Mouse (Mus musculus) embryonic facial prominence, embryonic 10.5 days (tissue): ENCODE data around the gene Begain. TPM values are rescaled to one million over a fixed set of nuclear protein-coding genes. Genes with fewer than 3 reads are reported as not detected.
A peak's percentile ranks its signal among the peaks of the same experiment; 100 is the strongest.

ENCODE experiments used
- DNase-seq: peaks from one replicate; pipeline ENCODE4 v3.0.0-alpha.2; 2017; ENCODE audit warnings: low spot score
- H3K27ac ChIP-seq: fragments of 300-500 bp; sonication (generic); replicated peaks from 2 replicates; pipeline ENCODE4 v1.5.1; 2016; ENCODE audit warnings: mild to moderate bottlenecking
- H3K27me3 ChIP-seq: fragments of 300-500 bp; sonication (generic); replicated peaks from 2 replicates; pipeline ENCODE4 v1.6.1; 2016; ENCODE audit warnings: low read depth, mild to moderate bottlenecking; ENCODE audit not compliant: poor library complexity, severe bottlenecking
- H3K36me3 ChIP-seq: fragments of 300-500 bp; sonication (generic); replicated peaks from 2 replicates; pipeline ENCODE4 v1.6.1; 2016; ENCODE audit warnings: mild to moderate bottlenecking, moderate library complexity
- H3K4me1 ChIP-seq: fragments of 300-500 bp; sonication (generic); 2 replicates; pipeline ENCODE4 v1.6.1; 2016
- H3K4me3 ChIP-seq: fragments of 300-500 bp; sonication (generic); 2 replicates; pipeline ENCODE4 v1.5.1; 2016; ENCODE audit warnings: mild to moderate bottlenecking, moderate library complexity
- H3K9me3 ChIP-seq: fragments of 300-500 bp; sonication (generic); 2 replicates; pipeline ENCODE4 v1.6.1; 2016; ENCODE audit warnings: mild to moderate bottlenecking
- WGBS: fragments of 180-500 bp; shearing (Covaris S2); methylation state at CpG from one replicate; pipeline ENCODE4 v1.1.7; 2016; 5-methylcytosine and 5-hydroxymethylcytosine counted together
- polyA plus RNA-seq: library from polyadenylated mRNA; unstranded; fragments of >200 nt; fragmentation: Nextera tagmentation; extraction: Ambion mirVana; gene quantifications from 2 replicates; pipeline ENCODE4 v1.2.1, GENCODE M21; 2016

Begain gene
- polyA plus RNA-seq, 1 experiment from 2014 or later = 2.3 TPM

DNA sequence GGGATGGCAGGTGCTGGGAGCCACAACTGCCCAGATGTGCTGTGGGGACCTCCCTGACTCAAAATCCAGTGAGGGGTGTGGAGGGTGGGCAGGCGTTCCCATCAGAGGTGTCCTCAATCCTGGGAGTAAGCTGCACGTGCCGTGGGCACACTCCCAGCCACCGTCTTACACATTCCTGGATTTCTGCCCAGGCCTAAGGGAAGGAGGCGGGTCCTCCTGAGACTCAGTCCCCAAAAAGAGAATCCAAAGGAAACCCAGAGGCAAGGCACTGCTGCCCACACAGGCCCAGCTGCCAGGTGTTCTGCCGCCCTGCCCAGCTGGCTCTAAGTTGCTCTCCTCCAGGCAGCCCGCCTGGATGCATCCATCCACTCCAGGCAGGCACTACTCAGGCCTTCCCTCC is 28.7 kb downstream of the Begain start:
- Histone ChIP-seq H3K4me3 (no peak overlapping the region), H3K4me1 (peaks cover 57% of the 10 kb centered on the region), H3K9me3 (no peaks in the 10 kb centered on the region; the same call in 1 of the 2 replicates), H3K27me3 (peaks cover 83% of the 10 kb centered on the region), H3K36me3 (peaks cover 4% of the 10 kb centered on the region; the same call in 1 of the 2 replicates), H3K27ac (0 out of 2 replicates have a peak overlapping the region, but pooled peaks have one; percentile 21)
- no peak for DNase-seq
- WGBS = 85% methylated on average over 7 of the region's 7 CpGs

DNA sequence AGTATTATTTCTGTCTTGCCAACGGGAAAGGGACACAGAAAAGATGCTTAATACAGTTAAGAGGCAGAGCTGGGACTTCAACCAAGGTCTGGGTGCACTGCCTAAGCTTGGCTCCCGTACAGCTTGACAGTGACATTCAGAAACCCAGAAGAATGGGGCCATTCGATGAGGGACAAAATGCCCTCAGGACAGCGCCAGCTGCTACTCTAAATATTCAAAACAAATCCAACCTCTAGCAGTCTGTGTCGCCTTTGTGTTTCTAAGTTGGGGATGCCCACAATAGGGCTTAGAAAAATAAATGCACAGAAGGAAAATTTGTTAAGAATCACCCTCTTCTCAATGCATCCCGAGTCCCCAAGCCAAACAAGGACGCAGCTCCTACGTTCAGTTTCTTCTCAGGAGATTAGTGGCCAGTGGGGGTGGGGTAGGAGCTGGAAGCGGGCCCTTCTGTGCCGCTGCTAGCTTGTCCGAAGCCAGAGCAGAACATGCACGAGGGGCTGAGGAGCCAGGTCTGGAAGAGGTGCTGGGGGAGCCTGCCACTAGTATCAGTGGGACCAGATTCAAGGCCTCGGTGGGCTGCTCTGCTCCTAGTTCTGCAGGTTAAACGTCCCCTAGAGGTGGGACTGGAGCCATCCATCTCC is 29.7 kb downstream of the Begain start:
- Histone ChIP-seq H3K4me1 (peaks cover 58% of the 10 kb centered on the region), H3K36me3 (peaks cover 14% of the 10 kb centered on the region), H3K9me3 (peaks cover 9% of the 10 kb centered on the region), H3K4me3 (no peak overlapping the region), H3K27me3 (peaks cover 83% of the 10 kb centered on the region), H3K27ac (no peak overlapping the region; the same call in 1 of the 2 replicates)
- DNase-seq = no peak
- WGBS = 29% methylated on average over 14 of the region's 14 CpGs

- H3K27me3 ChIP-seq = peaks cover 86% of the 10 kb centered on the region
- H3K27ac ChIP-seq = no peak overlapping the region
- 83% methylated on average over 2 of the region's 2 CpGs for WGBS
- DNase-seq = no peak
- no peak overlapping the region for H3K4me3 ChIP-seq
- H3K9me3 ChIP-seq = peaks cover 9% of the 10 kb centered on the region
- H3K36me3 ChIP-seq = peaks cover 18% of the 10 kb centered on the region
- peaks cover 54% of the 10 kb centered on the region for H3K4me1 ChIP-seq
Measured at GRCm38 (mm10) chr12:109037026-109037425, 31.0 kb downstream of the Begain start.

DNA sequence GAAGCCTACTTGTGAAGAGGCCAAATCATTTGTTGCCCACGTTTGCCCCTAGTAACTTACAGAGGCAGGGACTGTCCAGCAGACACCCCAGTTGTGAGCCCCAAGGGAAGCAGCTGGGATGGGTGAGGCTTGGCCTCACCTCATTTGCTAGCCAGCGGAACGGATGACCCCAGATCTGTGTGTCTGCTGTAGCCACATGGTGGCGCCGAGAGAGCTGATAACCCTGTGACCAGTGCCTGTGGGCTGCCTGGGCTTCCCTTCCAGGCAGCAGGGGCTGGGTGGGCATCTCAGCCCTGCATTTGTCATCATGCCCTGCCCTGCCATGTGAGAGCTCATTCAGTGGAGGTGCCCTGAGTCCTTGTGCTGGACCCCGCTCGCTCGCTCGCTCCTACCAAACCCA is 44.2 kb downstream of the Begain start:
- Histone ChIP-seq H3K4me1 (no peaks in the 10 kb centered on the region), H3K9me3 (no peaks in the 10 kb centered on the region), H3K4me3 (no peak overlapping the region), H3K36me3 (peaks cover 12% of the 10 kb centered on the region; the same call in 1 of the 2 replicates), H3K27me3 (no peaks in the 10 kb centered on the region), H3K27ac (no peak overlapping the region)
- no peak for DNase-seq
- WGBS = 58% methylated on average over 9 of the region's 9 CpGs

GRCm38 (mm10) chr12:109022966-109023365 is 45.1 kb downstream of the Begain start:
- peaks cover 12% of the 10 kb centered on the region; the same call in 1 of the 2 replicates for H3K36me3 ChIP-seq
- no peak overlapping the region for H3K4me3 ChIP-seq
- DNase-seq = no peak
- H3K9me3 ChIP-seq = no peaks in the 10 kb centered on the region
- no peak overlapping the region for H3K27ac ChIP-seq
- no peaks in the 10 kb centered on the region for H3K4me1 ChIP-seq
- 85% methylated on average over 5 of the region's 5 CpGs for WGBS
- no peaks in the 10 kb centered on the region for H3K27me3 ChIP-seq

- H3K27me3 ChIP-seq = no peaks in the 10 kb centered on the region
- 89% methylated on average over 10 of the region's 10 CpGs for WGBS
- H3K27ac ChIP-seq = no peak overlapping the region
- H3K4me3 ChIP-seq = no peak overlapping the region
- H3K4me1 ChIP-seq = no peaks in the 10 kb centered on the region
- peaks cover 7% of the 10 kb centered on the region; the same call in 1 of the 2 replicates for H3K36me3 ChIP-seq
- DNase-seq = no peak
- H3K9me3 ChIP-seq = no peaks in the 10 kb centered on the region
Measured at GRCm38 (mm10) chr12:109022181-109022691, 45.8 kb downstream of the Begain start.

GRCm38 (mm10) chr12:109010070-109010649 is 57.9 kb downstream of the Begain start:
- DNase-seq = no peak
- Histone ChIP-seq H3K27me3 (no peaks in the 10 kb centered on the region), H3K36me3 (no peaks in the 10 kb centered on the region), H3K9me3 (no peaks in the 10 kb centered on the region), H3K27ac (no peak overlapping the region), H3K4me1 (no peaks in the 10 kb centered on the region), H3K4me3 (no peak overlapping the region)
- WGBS = 92% methylated on average over 18 of the region's 18 CpGs

- Histone ChIP-seq H3K9me3 (no peaks in the 10 kb centered on the region), H3K27ac (no peak overlapping the region), H3K36me3 (no peaks in the 10 kb centered on the region), H3K4me1 (peaks cover 7% of the 10 kb centered on the region), H3K4me3 (no peak overlapping the region), H3K27me3 (no peaks in the 10 kb centered on the region)
- WGBS = 74% methylated on average over 7 of the region's 7 CpGs
- no peak for DNase-seq
Measured at GRCm38 (mm10) chr12:109002978-109003377, 65.0 kb downstream of the Begain start.

GRCm38 (mm10) chr12:108997249-108997648 is 70.8 kb downstream of the Begain start:
- Histone ChIP-seq H3K27ac (no peak overlapping the region), H3K36me3 (no peaks in the 10 kb centered on the region), H3K9me3 (no peaks in the 10 kb centered on the region), H3K27me3 (no peaks in the 10 kb centered on the region), H3K4me1 (peaks cover 25% of the 10 kb centered on the region), H3K4me3 (no peak overlapping the region)
- 85% methylated on average over 8 of the region's 8 CpGs for WGBS
- no peak for DNase-seq

DNA sequence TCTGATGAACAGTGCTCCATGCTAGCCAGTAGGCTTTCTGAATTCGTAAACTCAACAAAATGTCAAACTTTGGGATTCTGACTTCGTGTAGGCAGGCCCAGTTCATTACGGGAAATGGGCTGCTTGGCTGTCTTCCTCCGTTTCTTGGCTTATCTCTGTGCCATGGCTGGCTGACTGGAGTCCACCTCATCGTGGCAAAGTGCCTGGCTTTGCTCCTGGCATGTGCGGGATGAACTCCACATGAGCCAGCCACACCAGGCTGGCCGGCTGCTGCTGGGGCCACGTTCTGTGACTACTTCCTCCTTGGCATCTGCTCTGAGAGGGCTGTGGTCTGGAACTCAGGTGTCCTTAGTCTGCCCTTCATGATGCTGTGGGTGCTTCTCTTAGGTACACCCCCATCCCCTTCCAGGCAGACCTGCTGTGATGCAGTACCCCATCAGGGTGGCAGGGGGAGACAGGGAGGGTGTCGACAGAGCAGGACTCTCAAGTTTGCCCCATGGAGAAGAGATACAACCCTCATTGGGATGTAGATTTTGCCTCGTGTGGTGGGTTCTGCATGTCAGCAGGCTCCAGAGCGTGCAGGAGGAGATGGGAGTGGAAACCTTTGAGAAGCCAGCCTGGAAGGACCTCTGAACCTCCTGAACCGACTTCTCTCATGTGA is 71.9 kb downstream of the Begain start:
- WGBS = 79% methylated on average over 12 of the region's 12 CpGs
- H3K27me3 ChIP-seq = no peaks in the 10 kb centered on the region
- no peak for DNase-seq

DNA sequence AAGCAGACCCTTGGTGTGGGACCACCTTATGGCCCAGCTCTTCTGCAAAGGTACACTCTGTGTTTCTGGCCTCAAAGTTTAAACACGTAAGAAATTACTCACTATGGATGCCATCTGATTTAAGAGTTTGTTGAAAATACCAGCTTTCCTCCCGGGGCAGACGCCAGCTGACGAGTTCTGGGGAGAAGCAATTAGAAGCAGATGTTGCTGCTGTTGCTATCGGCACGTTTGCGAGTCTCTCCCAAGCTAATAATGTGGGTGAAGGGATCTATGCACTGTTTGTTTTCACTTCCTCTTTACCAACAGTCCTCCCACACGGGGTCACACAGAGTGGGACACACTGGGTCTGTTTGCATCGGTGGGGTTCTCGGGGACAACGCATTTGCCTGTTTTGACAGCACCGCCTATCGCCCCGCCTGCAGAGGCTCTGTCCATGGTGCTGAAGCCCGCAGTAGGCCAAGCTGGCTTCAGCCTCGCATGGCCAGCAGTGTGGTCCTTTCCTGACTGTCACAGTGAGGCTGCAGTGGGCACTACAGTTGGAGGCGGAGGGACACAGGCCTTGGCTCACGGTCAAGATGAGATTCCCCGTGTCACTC is 73.5 kb downstream of the Begain start:
- peak; percentile 89 for DNase-seq
- no peaks in the 10 kb centered on the region for H3K36me3 ChIP-seq
- no peaks in the 10 kb centered on the region for H3K9me3 ChIP-seq
- no peak overlapping the region for H3K27ac ChIP-seq
- peak overlapping the region; percentile 34 for H3K4me3 ChIP-seq
- H3K27me3 ChIP-seq = no peaks in the 10 kb centered on the region
- 12% methylated on average over 19 of the region's 19 CpGs for WGBS
- peaks cover 28% of the 10 kb centered on the region for H3K4me1 ChIP-seq

More for the DNA sequence above, 71.9 kb downstream of the Begain start:
- H3K4me3 ChIP-seq = no peak overlapping the region
- H3K27ac ChIP-seq = no peak overlapping the region
- H3K4me1 ChIP-seq = peaks cover 25% of the 10 kb centered on the region
- no peaks in the 10 kb centered on the region for H3K36me3 ChIP-seq
- H3K9me3 ChIP-seq = no peaks in the 10 kb centered on the region

GRCm38 (mm10) chr12:108993046-108993445 is 75.0 kb downstream of the Begain start:
- H3K9me3 ChIP-seq = no peaks in the 10 kb centered on the region
- no peak for DNase-seq
- no peak overlapping the region for H3K4me3 ChIP-seq
- no peaks in the 10 kb centered on the region for H3K27me3 ChIP-seq
- H3K36me3 ChIP-seq = no peaks in the 10 kb centered on the region
- H3K4me1 ChIP-seq = peaks cover 21% of the 10 kb centered on the region
- H3K27ac ChIP-seq = no peak overlapping the region
- WGBS = 64% methylated on average over 2 of the region's 2 CpGs
